Mouse (Mus musculus) kidney, embryonic 16.5 days (tissue): Measurements from ENCODE around the gene Filip1. TPM values are rescaled to one million over a fixed set of nuclear protein-coding genes. Genes with fewer than 3 reads are reported as not detected.

Experiments used
- ATAC-seq: fragments of 200-750 bp; cut with Nextera tagmentation; 2 replicates; pipeline ENCODE4 v1.8.0; 2017; ENCODE audit warnings: moderate TSS enrichment; ENCODE audit not compliant: low FRiP score, low TSS enrichment
- H3K27ac ChIP-seq: fragments of 300-500 bp; sonication (generic); 2 replicates; pipeline ENCODE4 v1.5.1; 2014; ENCODE audit warnings: low read length
- H3K27me3 ChIP-seq: fragments of 300-500 bp; sonication (generic); 2 replicates; pipeline ENCODE4 v1.6.1; 2014; ENCODE audit warnings: low read length, control low read depth, mixed read lengths; ENCODE audit not compliant: insufficient read depth
- H3K36me3 ChIP-seq: fragments of 300-500 bp; sonication (generic); 2 replicates; pipeline ENCODE4 v1.6.1; 2014; ENCODE audit warnings: low read length, control low read depth, mixed read lengths; ENCODE audit not compliant: insufficient read depth
- H3K4me1 ChIP-seq: fragments of 300-500 bp; sonication (generic); 2 replicates; pipeline ENCODE4 v1.6.1; 2014; ENCODE audit warnings: low read length, control low read depth, mixed read lengths; ENCODE audit not compliant: insufficient read depth
- H3K4me2 ChIP-seq: fragments of 300-500 bp; sonication (generic); replicated peaks from 2 replicates; pipeline ENCODE4 v1.6.1; 2014; ENCODE audit warnings: low read depth, low read length
- H3K4me3 ChIP-seq: fragments of 300-500 bp; sonication (generic); 2 replicates; pipeline ENCODE4 v1.5.1; 2014; ENCODE audit warnings: mild to moderate bottlenecking, low read length
- H3K9ac ChIP-seq: fragments of 300-500 bp; sonication (generic); replicated peaks from 2 replicates; pipeline ENCODE4 v1.6.1; 2014; ENCODE audit warnings: low read length
- H3K9me3 ChIP-seq: fragments of 300-500 bp; sonication (generic); 2 replicates; pipeline ENCODE4 v1.6.1; 2016; ENCODE audit warnings: low read length, control low read depth
- WGBS: fragments of 180-500 bp; shearing (Covaris S2); extraction: QIAGEN DNeasy Blood & Tissue Kit; methylation state at CpG from one replicate; pipeline ENCODE4 v1.1.7; 2014; 5-methylcytosine and 5-hydroxymethylcytosine counted together
- polyA plus RNA-seq: library from polyadenylated mRNA; unstranded; fragments of >200 nt; fragmentation: Nextera tagmentation; extraction: Ambion mirVana; gene quantifications from 2 replicates; pipeline ENCODE4 v1.2.1, GENCODE M21; 2015

The Filip1 gene
- polyA plus RNA-seq, 1 experiment from 2014 or later, result 5.2 TPM

GRCm38 (mm10) chr9:79971619-79972018 is 41.0 kb downstream of the Filip1 start:
- Histone ChIP-seq H3K27ac (no peak overlapping the region), H3K4me1 (peaks cover 2% of the 10 kb centered on the region; the same call in 1 of the 2 replicates), H3K9me3 (no peaks in the 10 kb centered on the region), H3K9ac (no peak overlapping the region), H3K4me2 (no peak overlapping the region), H3K4me3 (no peak overlapping the region), H3K27me3 (no peaks in the 10 kb centered on the region), H3K36me3 (no peaks in the 10 kb centered on the region)
- WGBS, result 59% methylated on average over 6 of the region's 6 CpGs
- no peak for ATAC-seq

DNA sequence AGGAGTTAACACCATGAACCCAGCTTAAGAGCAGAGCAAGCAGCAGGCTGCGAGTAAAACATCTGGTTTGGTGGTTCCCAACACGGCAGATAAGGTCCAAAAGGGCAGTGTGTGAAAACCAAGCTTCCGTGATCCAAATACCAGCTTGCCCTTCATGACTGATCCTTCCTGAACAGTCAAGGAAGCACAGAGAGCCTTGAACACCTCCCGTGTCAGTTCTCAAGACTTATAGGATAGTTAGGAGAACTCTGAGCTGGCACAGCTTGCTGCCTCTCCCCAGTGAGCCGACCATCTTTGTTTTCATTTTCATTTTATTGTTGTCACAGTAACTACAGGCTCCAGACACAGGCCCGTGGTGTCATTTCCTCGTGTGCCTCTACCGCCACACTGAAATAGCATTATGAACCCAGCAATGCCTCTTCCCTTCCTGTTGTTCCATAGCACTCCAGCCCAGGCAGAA is 42.0 kb downstream of the Filip1 start:
- no peak for ATAC-seq
- H3K36me3 ChIP-seq, result no peaks in the 10 kb centered on the region
- 0 out of 2 replicates have a peak overlapping the region, but pooled peaks have one; percentile 11 for H3K4me2 ChIP-seq
- WGBS, result 42% methylated on average over 8 of the region's 8 CpGs
- peaks cover 2% of the 10 kb centered on the region; the same call in 1 of the 2 replicates for H3K4me1 ChIP-seq
- no peak overlapping the region for H3K4me3 ChIP-seq
- H3K9me3 ChIP-seq, result no peaks in the 10 kb centered on the region
- no peak overlapping the region for H3K9ac ChIP-seq
- H3K27ac ChIP-seq, result peak overlapping the region; percentile 2; the same call in 1 of the 2 replicates
- no peaks in the 10 kb centered on the region for H3K27me3 ChIP-seq

DNA sequence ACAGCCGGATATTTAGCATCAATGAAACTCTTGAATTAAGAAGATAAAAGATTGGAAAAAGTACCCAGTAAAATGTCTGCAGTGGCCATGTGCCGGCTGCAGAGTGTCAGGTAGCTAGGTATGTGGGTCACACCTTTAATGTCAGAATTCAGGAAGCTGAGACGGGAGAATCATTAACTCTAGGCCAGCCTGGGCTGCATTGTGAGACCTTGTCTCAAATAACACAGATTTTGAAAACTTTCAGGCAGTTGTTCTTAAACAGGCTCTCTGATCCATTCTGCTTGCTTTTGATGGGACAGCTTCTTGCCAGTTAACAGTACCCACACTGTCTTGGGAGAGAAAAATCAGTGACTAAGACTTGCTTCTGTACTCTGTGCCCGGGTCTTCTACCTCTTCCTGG is 43.1 kb downstream of the Filip1 start:
- no peaks in the 10 kb centered on the region for H3K9me3 ChIP-seq
- no peak overlapping the region for H3K27ac ChIP-seq
- H3K4me3 ChIP-seq, result no peak overlapping the region
- 68% methylated on average over 4 of the region's 4 CpGs for WGBS
- no peak overlapping the region for H3K9ac ChIP-seq
- H3K27me3 ChIP-seq, result no peaks in the 10 kb centered on the region
- H3K36me3 ChIP-seq, result no peaks in the 10 kb centered on the region
- peaks cover 2% of the 10 kb centered on the region; the same call in 1 of the 2 replicates for H3K4me1 ChIP-seq
- no peak overlapping the region for H3K4me2 ChIP-seq
- ATAC-seq, result peak; percentile 84; the same call in 1 of the 2 replicates

GRCm38 (mm10) chr9:79966711-79967487 is 45.8 kb downstream of the Filip1 start:
- Histone ChIP-seq H3K4me2 (no peak overlapping the region), H3K4me1 (peaks cover 2% of the 10 kb centered on the region; the same call in 1 of the 2 replicates), H3K9me3 (no peaks in the 10 kb centered on the region), H3K27me3 (no peaks in the 10 kb centered on the region), H3K4me3 (no peak overlapping the region), H3K27ac (no peak overlapping the region), H3K36me3 (no peaks in the 10 kb centered on the region), H3K9ac (no peak overlapping the region)
- WGBS, result 73% methylated on average over 12 of the region's 12 CpGs
- ATAC-seq, result no peak

- H3K9me3 ChIP-seq, result no peaks in the 10 kb centered on the region
- no peak overlapping the region for H3K4me3 ChIP-seq
- H3K27me3 ChIP-seq, result no peaks in the 10 kb centered on the region
- H3K36me3 ChIP-seq, result no peaks in the 10 kb centered on the region
- H3K4me1 ChIP-seq, result peaks cover 2% of the 10 kb centered on the region; the same call in 1 of the 2 replicates
- H3K9ac ChIP-seq, result no peak overlapping the region
- no peak overlapping the region for H3K27ac ChIP-seq
- 71% methylated on average over 14 of the region's 14 CpGs for WGBS
- no peak overlapping the region for H3K4me2 ChIP-seq
- no peak for ATAC-seq
Measured at GRCm38 (mm10) chr9:79965600-79966392, 46.9 kb downstream of the Filip1 start.

DNA sequence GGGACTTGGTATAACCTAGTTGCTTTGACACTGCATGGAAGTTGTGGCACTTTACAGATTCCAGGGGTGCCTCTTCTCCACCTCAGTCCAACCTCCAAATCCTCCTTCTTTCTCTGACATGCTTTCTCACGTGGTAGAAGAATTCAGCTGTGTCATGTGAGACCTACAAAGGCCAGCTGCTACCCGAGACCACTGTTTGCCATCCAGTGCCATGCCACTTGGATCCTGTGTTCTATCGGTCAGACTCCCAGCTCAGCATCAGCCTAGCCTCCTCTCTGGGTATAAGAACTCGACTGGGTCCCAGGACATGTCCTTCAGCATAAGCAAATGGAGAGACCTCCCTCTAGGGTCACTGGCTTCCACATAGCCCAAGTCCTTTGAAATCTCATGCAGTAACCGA is 47.6 kb downstream of the Filip1 start:
- Histone ChIP-seq H3K9ac (no peak overlapping the region), H3K4me1 (no peaks in the 10 kb centered on the region), H3K27me3 (no peaks in the 10 kb centered on the region), H3K27ac (no peak overlapping the region), H3K36me3 (no peaks in the 10 kb centered on the region), H3K9me3 (no peaks in the 10 kb centered on the region), H3K4me3 (no peak overlapping the region), H3K4me2 (no peak overlapping the region)
- ATAC-seq, result no peak
- WGBS, result 75% methylated on average over 5 of the region's 5 CpGs

DNA sequence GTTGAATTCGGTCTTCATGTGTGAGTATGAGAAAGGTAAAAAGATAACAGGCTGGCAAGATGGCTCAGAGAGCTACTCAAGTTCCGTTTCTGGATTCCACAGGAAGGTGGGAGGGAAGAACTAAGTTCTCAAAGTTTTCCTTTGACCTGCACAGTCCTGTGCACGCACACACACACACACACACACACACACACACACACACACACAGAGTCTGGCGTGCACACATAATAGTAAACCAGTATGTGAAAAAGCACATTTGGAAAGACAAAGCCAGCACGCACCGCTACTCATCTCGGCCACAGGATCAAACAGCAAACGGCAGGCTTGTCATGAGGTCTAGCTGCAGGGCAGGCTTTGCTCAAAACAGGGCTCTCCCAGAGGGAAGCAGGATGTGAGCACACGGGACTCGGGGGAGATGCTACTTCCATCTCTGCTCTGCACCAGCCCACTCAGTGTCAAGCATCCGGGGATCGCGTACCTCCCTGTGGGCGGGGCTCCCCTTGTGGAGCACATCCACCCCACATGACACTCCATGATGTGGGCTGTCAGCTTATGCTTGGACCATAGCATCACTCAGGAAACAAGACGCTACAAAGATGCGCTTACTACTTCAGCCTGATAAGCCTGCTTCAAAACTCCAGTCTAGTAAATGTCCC is 50.9 kb downstream of the Filip1 start:
- Histone ChIP-seq H3K4me3 (no peak overlapping the region), H3K27me3 (no peaks in the 10 kb centered on the region), H3K27ac (peak overlapping the region; percentile 55; the same call in 1 of the 2 replicates), H3K9ac (no peak overlapping the region), H3K9me3 (no peaks in the 10 kb centered on the region), H3K4me2 (peak overlapping the region; percentile 19), H3K4me1 (no peaks in the 10 kb centered on the region), H3K36me3 (no peaks in the 10 kb centered on the region)
- WGBS, result 48% methylated on average over 16 of the region's 16 CpGs
- ATAC-seq, result peak; percentile 86

DNA sequence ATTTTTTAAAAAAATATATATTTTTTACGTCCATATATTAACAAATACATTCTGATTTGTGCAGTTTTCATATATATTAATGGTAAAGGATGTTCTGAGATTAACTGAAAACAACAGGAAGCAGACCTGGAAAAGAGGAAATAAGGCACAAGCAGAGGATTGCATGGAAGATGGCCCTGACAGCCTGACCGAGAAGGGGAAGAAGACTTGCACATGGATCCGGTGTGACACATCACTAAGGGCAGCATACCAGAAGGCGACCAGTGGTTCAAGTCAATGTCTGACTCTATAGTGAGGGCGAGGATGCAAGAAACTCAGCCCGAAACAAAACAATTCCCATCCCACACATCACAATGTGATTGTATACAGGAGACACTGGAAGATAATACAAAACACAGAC is 52.2 kb downstream of the Filip1 start:
- H3K4me2 ChIP-seq, result no peak overlapping the region; the same call in 1 of the 2 replicates
- no peak overlapping the region for H3K4me3 ChIP-seq
- no peaks in the 10 kb centered on the region for H3K36me3 ChIP-seq
- no peak overlapping the region for H3K27ac ChIP-seq
- WGBS, result 86% methylated on average over 6 of the region's 6 CpGs
- H3K9ac ChIP-seq, result no peak overlapping the region
- no peaks in the 10 kb centered on the region for H3K9me3 ChIP-seq
- H3K4me1 ChIP-seq, result no peaks in the 10 kb centered on the region
- no peak for ATAC-seq
- no peaks in the 10 kb centered on the region for H3K27me3 ChIP-seq

- Histone ChIP-seq H3K36me3 (no peaks in the 10 kb centered on the region), H3K4me2 (no peak overlapping the region), H3K9ac (no peak overlapping the region), H3K4me3 (no peak overlapping the region), H3K9me3 (no peaks in the 10 kb centered on the region), H3K27me3 (no peaks in the 10 kb centered on the region), H3K27ac (no peak overlapping the region), H3K4me1 (no peaks in the 10 kb centered on the region)
- WGBS, result 61% methylated on average over 3 of the region's 3 CpGs
- no peak for ATAC-seq
Measured at GRCm38 (mm10) chr9:79958395-79958794, 54.3 kb downstream of the Filip1 start.
